Comparison of ENCODE assay signal across 21 mouse cellular contexts in the genomic region with DNA sequence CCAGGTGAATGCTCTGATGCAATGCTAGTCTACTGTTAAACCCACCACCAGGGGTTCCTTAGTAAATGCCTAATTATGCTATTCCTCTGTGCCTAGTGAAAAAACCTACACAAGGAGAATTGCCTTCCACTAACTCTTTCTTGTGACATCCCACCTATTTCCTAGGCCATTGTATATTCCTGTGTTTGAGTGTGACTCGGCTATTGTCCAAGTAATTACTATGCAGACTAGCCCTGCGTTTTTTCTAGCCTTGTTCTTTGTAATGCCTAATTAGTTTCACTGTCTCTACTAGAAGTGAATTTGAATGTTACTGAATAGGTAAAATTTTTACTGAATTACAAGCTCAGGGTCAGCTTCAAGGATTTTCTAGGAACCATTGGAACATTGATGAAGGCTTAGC.
DNase-seq lines count a peak whose midpoint lies in the region; TF ChIP-seq lines count a peak whose summit lies in the region.
"Had no signal": no experiment of that assay in that cellular context is flagged by ENCODE, and none has a peak within 500 bp of the region (broad histone marks: within the 10 kb centered on the region; RNA-seq: fewer than 3 reads in every experiment).

No protein-coding gene starts in this region.

- 0 out of 2 replicates have a peak, but pooled peaks have one; percentile 6 for TF ChIP-seq EP300 in ES-Bruce4 (IDR thresholded peaks at IDR 0.05; ENCODE audit: insufficient read depth, low read depth, low read length)

- no peak overlapping the region for H3K9ac ChIP-seq in ES-Bruce4 (ENCODE audit: low read depth, poor library complexity, severe bottlenecking)
- H3K9ac ChIP-seq: embryonic facial prominence, embryonic 12.5 days; forebrain, embryonic 13.5 days; forebrain, embryonic 15.5 days; forebrain, postnatal 0 days had no signal

- H3K27me3 ChIP-seq in ES-Bruce4 (ENCODE audit: control insufficient read depth, insufficient read depth, low read length, poor library complexity, severe bottlenecking), result no peaks in the 10 kb centered on the region
- H3K27me3 ChIP-seq: embryonic facial prominence, embryonic 12.5 days; forebrain, embryonic 13.5 days; forebrain, embryonic 15.5 days; Patski had no signal

- peaks cover 19% of the 10 kb centered on the region for H3K9me3 ChIP-seq in ES-Bruce4 (replicated peaks; ENCODE audit: control insufficient read depth, insufficient read depth, low read length, poor library complexity, severe bottlenecking)
- H3K9me3 ChIP-seq: embryonic facial prominence, embryonic 10.5 days; embryonic facial prominence, embryonic 12.5 days; forebrain, embryonic 13.5 days; forebrain, embryonic 15.5 days; G1E had no signal

- no peak for TF ChIP-seq CTCF in ES-Bruce4 (IDR thresholded peaks at IDR 0.05; ENCODE audit: low read depth, low read length)

- TF ChIP-seq POLR2A in ES-Bruce4 (IDR thresholded peaks at IDR 0.05; ENCODE audit: insufficient read depth, low read length), result no peak

- no peak overlapping the region for H3K27ac ChIP-seq in ES-Bruce4 (ENCODE audit: insufficient read depth, low read length)
- H3K27ac ChIP-seq: embryonic facial prominence, embryonic 10.5 days; embryonic facial prominence, embryonic 12.5 days; forebrain, embryonic 13.5 days; forebrain, embryonic 15.5 days had no signal

- peak; percentile 83 for DNase-seq in ES-CJ7 (ENCODE audit: low read depth, low spot score)
- DNase-seq in R1 (ENCODE audit: low read depth, low spot score), result peak; percentile 94
- DNase-seq in ZHBTc4 (ENCODE audit: low read depth, low spot score), result peak; percentile 78
- DNase-seq in embryo, embryonic 11 days, result no peak
- DNase-seq in cerebellum, postnatal 10 days, result no peak
- DNase-seq in adrenal gland, adult 2 months, result no peak
- DNase-seq in adipocyte (ENCODE audit: low spot score), result no peak
- DNase-seq: adrenal gland, postnatal 10 days; adrenal gland, postnatal 25 days; cerebellum, adult 11-12 months; cerebellum, adult 2 months; cerebellum, adult 9-10 months; cerebellum, postnatal 25 days; forebrain, postnatal 0 days had no signal

- H3K4me3 ChIP-seq in ES-Bruce4 (ENCODE audit: low read depth, low read length), result no peak overlapping the region
- H3K4me3 ChIP-seq: embryonic facial prominence, embryonic 10.5 days; embryonic facial prominence, embryonic 12.5 days; forebrain, embryonic 13.5 days; forebrain, embryonic 15.5 days had no signal

- no peaks in the 10 kb centered on the region; the same call in 1 of the 2 replicates for H3K36me3 ChIP-seq in ES-Bruce4 (ENCODE audit: control insufficient read depth, insufficient read depth, low read length, poor library complexity, severe bottlenecking)
- H3K36me3 ChIP-seq: embryonic facial prominence, embryonic 10.5 days; embryonic facial prominence, embryonic 12.5 days; forebrain, embryonic 15.5 days; G1E had no signal

- no peaks in the 10 kb centered on the region for H3K4me1 ChIP-seq in ES-Bruce4 (ENCODE audit: control insufficient read depth, insufficient read depth, low read length)
- H3K4me1 ChIP-seq: embryonic facial prominence, embryonic 10.5 days; embryonic facial prominence, embryonic 12.5 days; forebrain, embryonic 13.5 days; forebrain, embryonic 15.5 days had no signal

Comparison
In these comparisons a context has a peak if more than half of its experiments do, and no peak if none do; other contexts are left out.
1. DNase-seq: peak in ES-CJ7 (single experiment), R1 (single experiment) and ZHBTc4 (single experiment); none in embryo, embryonic 11 days (single experiment), cerebellum, postnatal 10 days (0 of 2), adrenal gland, adult 2 months (single experiment) and adipocyte (single experiment).